Mouse (Mus musculus) neural tube, embryonic 12.5 days (tissue): ENCODE measurements around the gene Hif1an. TPM values are rescaled to one million over a fixed set of nuclear protein-coding genes. Genes with fewer than 3 reads are reported as not detected.

Source experiments
- ATAC-seq: fragments of 200-750 bp; cut with Nextera tagmentation; 2 replicates; pipeline ENCODE4 v1.8.0; 2017; ENCODE audit warnings: low read depth, mild to moderate bottlenecking, moderate TSS enrichment, moderate library complexity; ENCODE audit not compliant: low FRiP score
- H3K27ac ChIP-seq: fragments of 300-500 bp; sonication (generic); 2 replicates; pipeline ENCODE4 v1.5.1; 2016
- H3K27me3 ChIP-seq: fragments of 300-500 bp; sonication (generic); replicated peaks from 2 replicates; pipeline ENCODE4 v1.6.1; 2016; ENCODE audit warnings: mild to moderate bottlenecking
- H3K36me3 ChIP-seq: fragments of 300-500 bp; sonication (generic); 2 replicates; pipeline ENCODE4 v1.6.1; 2016; ENCODE audit warnings: mild to moderate bottlenecking
- H3K4me1 ChIP-seq: fragments of 300-500 bp; sonication (generic); 2 replicates; pipeline ENCODE4 v1.6.1; 2016
- H3K4me2 ChIP-seq: fragments of 300-500 bp; sonication (generic); replicated peaks from 2 replicates; pipeline ENCODE4 v1.6.1; 2016; ENCODE audit warnings: mild to moderate bottlenecking
- H3K4me3 ChIP-seq: fragments of 300-500 bp; sonication (generic); 2 replicates; pipeline ENCODE4 v1.5.1; 2016
- H3K9ac ChIP-seq: fragments of 300-500 bp; sonication (generic); 2 replicates; pipeline ENCODE4 v1.6.1; 2016; ENCODE audit warnings: mild to moderate bottlenecking
- H3K9me3 ChIP-seq: fragments of 300-500 bp; sonication (generic); 2 replicates; pipeline ENCODE4 v1.6.1; 2016; ENCODE audit warnings: mild to moderate bottlenecking
- WGBS: fragments of 180-500 bp; shearing (Covaris S2); methylation state at CpG from one replicate; pipeline ENCODE4 v1.1.7; 2016; 5-methylcytosine and 5-hydroxymethylcytosine counted together
- polyA plus RNA-seq: library from polyadenylated mRNA; unstranded; fragments of >200 nt; fragmentation: Nextera tagmentation; extraction: Ambion mirVana; gene quantifications from 2 replicates; pipeline ENCODE4 v1.2.1, GENCODE M21; 2016

Hif1an gene
- 36.2 and 38.0 TPM in 2 replicates for polyA plus RNA-seq

- Histone ChIP-seq H3K9ac (peak within 1 kb of the TSS; percentile 79), H3K27ac (no peak within 1 kb of the TSS), H3K4me3 (peak within 1 kb of the TSS; percentile 76), H3K27me3 (peaks cover 3% of the 10 kb centered on the region; the same call in 1 of the 2 replicates), H3K36me3 (peaks cover 27% of the 10 kb centered on the region), H3K4me2 (peak within 1 kb of the TSS; percentile 82), H3K9me3 (no peaks in the 10 kb centered on the region), H3K4me1 (peaks cover 16% of the 10 kb centered on the region)
- WGBS: 1% methylated on average over 33 of the region's 33 CpGs
- ATAC-seq: peak; percentile 96
These were observed at the start of gene Hif1an for GRCm38 (mm10) chr19:44562652-44563206. Gene Hif1an (plus strand): TSS chr19:44562850.

GRCm38 (mm10) chr19:44513054-44513833 is 49.4 kb upstream of the Hif1an start:
- Histone ChIP-seq H3K4me3 (no peak overlapping the region), H3K27me3 (peaks cover 72% of the 10 kb centered on the region), H3K4me2 (peak overlapping the region; percentile 97), H3K4me1 (peaks cover 52% of the 10 kb centered on the region), H3K36me3 (no peaks in the 10 kb centered on the region), H3K9me3 (no peaks in the 10 kb centered on the region), H3K9ac (no peak overlapping the region), H3K27ac (no peak overlapping the region)
- ATAC-seq: no peak
- WGBS: 14% methylated on average over 11 of the region's 11 CpGs

GRCm38 (mm10) chr19:44513921-44514482 is 48.6 kb upstream of the Hif1an start:
- Histone ChIP-seq H3K36me3 (no peaks in the 10 kb centered on the region), H3K4me3 (no peak overlapping the region), H3K9me3 (no peaks in the 10 kb centered on the region), H3K9ac (no peak overlapping the region), H3K27ac (no peak overlapping the region), H3K4me1 (peaks cover 55% of the 10 kb centered on the region), H3K27me3 (peaks cover 68% of the 10 kb centered on the region), H3K4me2 (peak overlapping the region; percentile 97)
- no peak for ATAC-seq
- WGBS: 16% methylated on average over 7 of the region's 7 CpGs

GRCm38 (mm10) chr19:44514521-44515451 is 47.9 kb upstream of the Hif1an start:
- H3K4me1 ChIP-seq: peaks cover 51% of the 10 kb centered on the region

GRCm38 (mm10) chr19:44515769-44516168 is 46.9 kb upstream of the Hif1an start:
- no peak for ATAC-seq
- no peaks in the 10 kb centered on the region for H3K9me3 ChIP-seq
- no peaks in the 10 kb centered on the region for H3K36me3 ChIP-seq
- WGBS: 25% methylated on average over 6 of the region's 6 CpGs
- H3K4me2 ChIP-seq: no peak overlapping the region
- peaks cover 53% of the 10 kb centered on the region for H3K27me3 ChIP-seq
- H3K9ac ChIP-seq: no peak overlapping the region
- no peak overlapping the region for H3K4me3 ChIP-seq
- H3K4me1 ChIP-seq: peaks cover 44% of the 10 kb centered on the region
- H3K27ac ChIP-seq: 0 out of 2 replicates have a peak overlapping the region, but pooled peaks have one; percentile 33

More at GRCm38 (mm10) chr19:44514521-44515451, 47.9 kb upstream of the Hif1an start:
- Histone ChIP-seq H3K36me3 (no peaks in the 10 kb centered on the region), H3K27me3 (peaks cover 63% of the 10 kb centered on the region), H3K27ac (0 out of 2 replicates have a peak overlapping the region, but pooled peaks have one; percentile 33), H3K9ac (no peak overlapping the region), H3K4me3 (no peak overlapping the region), H3K9me3 (no peaks in the 10 kb centered on the region), H3K4me2 (peak overlapping the region; percentile 97)
- 1% methylated on average over 14 of the region's 14 CpGs for WGBS
- ATAC-seq: peak; percentile 79

DNA sequence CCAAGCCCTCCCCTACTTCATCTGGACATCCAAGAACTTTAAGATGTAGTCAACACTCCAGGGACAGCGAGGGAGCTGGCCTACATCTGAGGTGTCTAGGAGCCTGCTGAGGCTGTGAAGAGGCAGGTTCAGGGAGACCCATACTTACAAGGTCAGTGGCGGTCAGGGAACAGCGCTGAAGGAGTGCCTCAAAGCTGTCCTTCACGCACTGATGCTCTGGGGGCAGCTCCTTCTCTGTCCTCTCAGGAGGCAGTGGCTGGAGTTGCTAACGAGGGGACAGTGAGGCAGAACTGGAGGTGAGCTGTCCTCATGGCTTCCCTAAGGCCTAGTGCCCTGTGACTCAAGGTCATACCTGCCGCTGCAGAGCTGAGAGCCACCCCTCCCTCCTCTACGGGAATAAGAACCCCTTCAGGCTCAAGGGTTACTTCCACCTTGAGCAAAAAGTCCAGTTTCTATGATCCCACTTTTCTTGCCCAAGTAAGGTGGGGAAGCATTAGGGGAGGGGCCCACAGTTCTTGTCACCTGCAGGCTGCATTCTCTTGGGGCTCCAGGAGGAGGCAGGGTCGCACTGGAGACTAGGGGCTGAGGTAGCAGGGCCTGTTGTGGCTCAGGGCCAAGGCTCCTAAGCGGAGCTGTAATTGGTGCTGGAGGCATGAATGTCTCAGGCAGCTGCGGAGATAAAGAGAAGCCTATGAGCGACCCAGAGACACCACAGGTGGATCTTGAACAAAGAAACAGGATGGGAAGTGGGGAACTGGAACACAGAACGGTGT is 44.5 kb upstream of the Hif1an start:
- H3K9ac ChIP-seq: no peak overlapping the region
- H3K27ac ChIP-seq: no peak overlapping the region
- no peak for ATAC-seq
- no peak overlapping the region for H3K4me2 ChIP-seq
- H3K9me3 ChIP-seq: no peaks in the 10 kb centered on the region
- no peak overlapping the region for H3K4me3 ChIP-seq
- no peaks in the 10 kb centered on the region for H3K36me3 ChIP-seq
- peaks cover 32% of the 10 kb centered on the region for H3K4me1 ChIP-seq
- 53% methylated on average over 12 of the region's 12 CpGs for WGBS
- H3K27me3 ChIP-seq: peaks cover 29% of the 10 kb centered on the region

- H3K4me3 ChIP-seq: no peak overlapping the region
- 12% methylated on average over 7 of the region's 7 CpGs for WGBS
- no peaks in the 10 kb centered on the region for H3K36me3 ChIP-seq
- ATAC-seq: no peak
- peaks cover 19% of the 10 kb centered on the region for H3K27me3 ChIP-seq
- H3K9ac ChIP-seq: no peak overlapping the region
- no peaks in the 10 kb centered on the region for H3K9me3 ChIP-seq
- no peak overlapping the region for H3K27ac ChIP-seq
- H3K4me1 ChIP-seq: peaks cover 23% of the 10 kb centered on the region
- H3K4me2 ChIP-seq: no peak overlapping the region
These were observed 43.5 kb upstream of the Hif1an start for GRCm38 (mm10) chr19:44519152-44519551.

- WGBS: 88% methylated on average over 9 of the region's 9 CpGs
- Histone ChIP-seq H3K4me3 (no peak overlapping the region), H3K4me1 (no peaks in the 10 kb centered on the region), H3K4me2 (no peak overlapping the region), H3K9me3 (no peaks in the 10 kb centered on the region), H3K9ac (no peak overlapping the region), H3K27ac (no peak overlapping the region), H3K27me3 (no peaks in the 10 kb centered on the region), H3K36me3 (no peaks in the 10 kb centered on the region)
- no peak for ATAC-seq
These were observed 37.0 kb upstream of the Hif1an start for GRCm38 (mm10) chr19:44525551-44526205.

GRCm38 (mm10) chr19:44530018-44530417 is 32.6 kb upstream of the Hif1an start:
- H3K9me3 ChIP-seq: no peaks in the 10 kb centered on the region
- H3K4me3 ChIP-seq: no peak overlapping the region
- H3K27ac ChIP-seq: no peak overlapping the region
- H3K27me3 ChIP-seq: peaks cover 10% of the 10 kb centered on the region
- 82% methylated on average over 6 of the region's 6 CpGs for WGBS
- H3K4me1 ChIP-seq: no peaks in the 10 kb centered on the region
- no peak overlapping the region for H3K9ac ChIP-seq
- no peaks in the 10 kb centered on the region for H3K36me3 ChIP-seq
- ATAC-seq: no peak
- H3K4me2 ChIP-seq: no peak overlapping the region

GRCm38 (mm10) chr19:44535376-44535775 is 27.3 kb upstream of the Hif1an start:
- ATAC-seq: no peak
- peaks cover 10% of the 10 kb centered on the region for H3K27me3 ChIP-seq

GRCm38 (mm10) chr19:44537416-44537815 is 25.2 kb upstream of the Hif1an start:
- Histone ChIP-seq H3K4me1 (no peaks in the 10 kb centered on the region), H3K9me3 (peaks cover 15% of the 10 kb centered on the region; the same call in 1 of the 2 replicates), H3K4me2 (no peak overlapping the region), H3K36me3 (no peaks in the 10 kb centered on the region), H3K27me3 (peaks cover 5% of the 10 kb centered on the region; the same call in 1 of the 2 replicates), H3K9ac (no peak overlapping the region), H3K27ac (no peak overlapping the region), H3K4me3 (no peak overlapping the region)
- WGBS: 86% methylated on average over 8 of the region's 8 CpGs
- no peak for ATAC-seq

More at GRCm38 (mm10) chr19:44535376-44535775, 27.3 kb upstream of the Hif1an start:
- Histone ChIP-seq H3K4me3 (no peak overlapping the region), H3K36me3 (no peaks in the 10 kb centered on the region), H3K27ac (no peak overlapping the region), H3K4me2 (no peak overlapping the region), H3K9ac (no peak overlapping the region), H3K9me3 (peaks cover 4% of the 10 kb centered on the region; the same call in 1 of the 2 replicates), H3K4me1 (no peaks in the 10 kb centered on the region)
- WGBS: 32% methylated on average over 3 of the region's 3 CpGs
